Mouse (Mus musculus) liver, adult 2 months (tissue): ENCODE data around the gene Fbxo6.

ENCODE experiments used
- CTCF ChIP-seq: fragments of 200-500 bp; IDR thresholded peaks from 2 replicates; pipeline ENCODE4 v1.5.1; 2011; ENCODE audit warnings: low read depth, low read length, control low read depth
- POLR2A ChIP-seq: fragments of 200-500 bp; IDR thresholded peaks from 2 replicates; pipeline ENCODE4 v1.6.1; 2011; ENCODE audit warnings: low read length, control low read depth; ENCODE audit not compliant: insufficient read depth; ENCODE audit errors: extremely low read depth

DNA sequence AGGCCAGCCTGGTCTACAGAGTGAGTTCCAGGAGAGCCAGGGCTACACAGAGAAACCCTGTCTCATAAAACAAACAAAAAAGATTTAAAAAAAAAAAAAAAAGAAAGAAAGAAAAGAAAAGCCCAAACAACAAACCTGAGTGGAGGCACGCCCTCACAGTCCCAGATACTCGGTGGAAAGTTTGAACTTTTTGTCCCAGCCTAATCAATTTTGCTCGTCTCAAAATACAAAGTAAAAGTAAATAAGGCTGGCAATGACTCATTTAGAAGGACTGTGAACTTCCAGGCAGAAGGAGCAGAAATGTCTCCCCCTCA, 1.0 kb downstream of the Fbxo6 start:
- TF ChIP-seq CTCF (no peak), POLR2A (no peak)
